Mouse (Mus musculus) retina, postnatal 1 day (tissue): ENCODE measurements around the gene Gm12248.

ENCODE experiments used
- DNase-seq: peaks from one replicate; pipeline ENCODE4 v3.0.0-alpha.2; 2012

Gm12248 gene

DNA sequence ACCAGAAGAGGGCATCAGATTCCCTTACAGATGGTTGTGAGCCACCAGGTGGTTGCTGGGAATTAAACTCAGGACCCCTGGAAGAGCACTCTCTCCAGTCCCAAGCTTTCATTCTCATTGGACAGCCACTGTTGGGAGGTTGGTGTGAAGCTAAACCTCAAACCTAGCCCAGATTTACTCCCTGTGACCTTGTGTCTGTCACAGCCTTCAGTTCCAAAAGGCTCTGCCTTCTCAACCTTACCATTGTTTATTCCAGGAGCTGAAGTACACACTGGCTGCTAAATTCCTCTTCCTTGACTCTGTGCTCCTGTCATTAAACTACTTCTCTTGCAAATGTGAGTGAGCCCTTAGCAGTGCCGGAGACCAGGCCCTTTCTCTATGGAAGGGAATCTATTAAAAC lies 64.0 kb downstream of the Gm12248 start:
- no peak for DNase-seq

DNA sequence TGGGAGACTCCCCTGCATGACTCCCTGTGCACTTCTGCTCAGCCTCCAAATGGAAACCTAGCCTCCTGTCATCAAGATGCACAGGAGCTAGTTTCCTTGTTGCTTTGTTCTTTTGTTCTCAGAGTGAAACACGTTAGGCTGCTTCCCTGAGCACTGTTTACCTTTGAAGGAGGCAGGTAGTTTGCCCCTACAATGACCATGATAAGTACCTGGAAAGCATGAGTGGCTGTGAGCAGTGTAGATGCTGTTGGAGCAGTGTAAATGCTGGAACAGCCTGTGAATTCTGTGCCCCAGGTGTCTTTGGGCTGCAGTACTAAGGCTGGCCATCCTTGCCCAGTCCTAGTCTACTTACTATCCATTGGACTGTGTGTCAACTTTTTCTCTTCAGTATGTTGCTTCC lies 66.1 kb downstream of the Gm12248 start:
- DNase-seq: no peak

DNA sequence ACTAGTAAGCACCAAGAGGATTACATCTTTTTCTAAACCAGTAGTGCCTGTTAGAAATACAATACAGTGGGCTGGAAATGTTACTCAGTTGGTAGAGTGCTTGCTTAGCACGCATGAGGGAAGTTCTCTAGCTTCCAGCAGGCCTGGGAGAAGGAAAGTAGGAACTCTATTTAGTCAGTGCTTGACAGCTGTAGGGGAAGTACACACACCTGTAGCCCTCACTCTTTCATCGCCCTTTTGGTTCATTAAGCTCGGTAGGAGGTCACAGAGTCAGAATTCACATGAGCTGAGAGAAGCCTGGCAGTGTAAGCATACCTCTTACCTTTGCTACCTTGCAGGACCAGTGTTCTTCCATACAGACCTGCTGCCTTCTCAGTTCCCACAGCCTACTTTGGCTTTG lies 66.6 kb downstream of the Gm12248 start:
- no peak for DNase-seq

DNA sequence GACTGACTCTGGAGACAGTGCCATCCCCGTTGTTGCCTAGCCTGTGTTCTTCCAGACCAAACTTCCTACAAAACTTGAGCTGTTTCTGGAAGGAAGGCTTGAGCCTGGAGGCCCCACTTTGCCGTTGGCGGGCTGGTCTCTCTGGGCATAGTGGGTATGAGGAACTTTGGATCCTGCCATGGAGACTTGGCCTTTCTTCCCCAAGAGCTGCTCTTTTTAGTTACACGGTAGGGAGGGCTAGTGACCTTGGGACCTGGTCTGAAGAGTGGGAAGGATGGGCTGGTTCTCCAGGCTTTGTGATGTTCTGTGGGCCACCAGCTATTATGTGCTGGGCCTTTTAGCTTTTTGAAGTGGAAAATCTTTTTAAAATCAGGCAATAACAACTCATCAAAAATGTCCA lies 67.1 kb downstream of the Gm12248 start:
- DNase-seq: no peak

DNA sequence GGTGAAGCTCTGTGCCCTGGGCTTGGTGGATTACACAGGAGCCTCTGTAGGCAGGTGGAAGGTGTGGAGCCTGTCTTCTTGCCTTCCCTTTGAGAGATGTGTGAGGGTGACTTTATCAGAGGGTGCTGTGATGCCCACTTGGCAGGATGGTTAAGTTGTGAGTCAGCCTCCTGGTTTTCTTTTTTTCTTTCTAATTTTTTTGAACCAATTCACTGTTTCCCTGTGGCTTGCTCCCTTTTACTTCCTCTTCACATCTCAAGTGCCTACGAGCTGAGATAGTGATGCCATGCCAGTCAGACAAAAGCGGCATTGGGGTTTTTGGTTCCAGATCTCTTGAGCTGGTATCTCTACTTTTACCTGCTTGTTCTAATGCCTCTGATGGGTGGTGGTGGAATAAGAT lies 68.3 kb downstream of the Gm12248 start:
- DNase-seq: no peak

DNA sequence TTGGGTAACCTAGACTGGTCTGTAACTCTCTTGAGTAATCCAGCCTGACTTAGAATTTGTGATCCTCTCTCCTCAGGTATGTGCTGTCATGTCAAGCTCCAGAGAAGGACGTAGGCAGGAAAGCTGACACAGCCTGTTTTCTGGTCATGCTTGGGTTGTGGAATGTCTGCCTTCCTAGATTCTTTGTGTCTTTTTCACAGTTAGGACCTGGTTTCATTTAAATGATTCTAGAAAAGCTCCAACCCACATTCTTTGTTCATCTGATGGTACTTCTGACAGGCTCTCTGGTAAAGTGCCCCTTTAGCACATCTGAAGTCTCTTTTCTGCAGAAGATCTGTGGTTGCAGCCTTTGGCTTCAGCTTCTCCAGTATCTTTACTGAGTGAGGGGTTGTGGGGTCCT lies 68.7 kb downstream of the Gm12248 start:
- no peak for DNase-seq

DNA sequence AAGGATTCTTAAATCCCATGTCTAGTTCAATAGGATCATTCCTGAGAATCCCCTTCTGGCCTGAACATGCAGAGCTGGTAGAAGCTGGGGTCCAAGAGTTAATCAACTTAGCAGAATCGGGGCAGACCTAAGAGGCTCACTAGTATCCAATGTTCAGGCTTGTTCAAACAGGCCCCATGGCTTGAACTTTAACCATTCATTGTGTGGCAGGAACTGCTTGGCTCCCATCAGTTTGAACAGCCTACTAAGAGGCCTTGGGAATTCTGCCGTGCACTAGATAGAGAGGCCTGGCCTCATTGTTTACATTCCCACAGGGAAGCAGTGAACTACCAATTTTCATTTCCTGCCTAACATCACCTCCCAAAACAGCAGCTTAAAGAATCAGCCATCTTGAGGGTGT lies 71.3 kb downstream of the Gm12248 start:
- peak; percentile 12 for DNase-seq

DNA sequence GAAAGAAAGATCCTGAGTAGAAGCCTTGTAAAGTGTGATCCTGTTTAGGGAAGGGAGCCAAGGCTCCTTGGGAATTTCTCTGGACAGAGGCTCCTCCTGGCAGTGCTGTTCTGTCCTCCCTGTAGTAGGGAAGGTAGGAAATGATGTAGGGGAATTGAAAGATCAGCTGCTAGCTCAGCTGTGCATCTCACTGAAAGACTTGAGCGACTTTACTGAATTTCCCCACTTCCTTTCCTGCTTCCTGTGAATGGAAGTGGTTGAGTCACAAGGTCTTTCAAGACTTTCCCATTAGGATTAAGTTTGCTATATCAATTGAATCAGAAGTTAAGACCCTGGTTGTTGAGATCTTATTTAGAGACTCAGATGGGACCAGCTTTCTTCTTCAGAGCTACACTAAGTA lies 71.8 kb downstream of the Gm12248 start:
- no peak for DNase-seq

DNA sequence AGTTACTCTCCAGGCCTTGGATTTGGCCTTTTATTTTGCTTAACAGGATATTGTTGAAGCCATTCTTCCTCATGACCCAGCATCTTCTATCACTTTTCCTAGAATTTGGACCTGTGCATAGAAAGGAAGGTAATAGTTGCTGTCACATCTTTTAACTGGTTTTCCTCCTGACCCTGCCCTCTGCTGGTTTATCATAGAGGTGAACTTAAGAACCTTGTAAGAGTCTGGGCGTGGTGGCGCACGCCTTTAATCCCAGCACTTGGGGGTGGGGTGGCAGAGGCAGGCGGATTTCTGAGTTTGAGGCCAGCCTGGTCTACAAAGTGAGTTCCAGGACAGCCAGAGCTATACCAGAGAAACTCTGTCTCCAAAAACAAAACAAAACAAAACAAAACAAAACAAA lies 74.2 kb downstream of the Gm12248 start:
- no peak for DNase-seq

DNA sequence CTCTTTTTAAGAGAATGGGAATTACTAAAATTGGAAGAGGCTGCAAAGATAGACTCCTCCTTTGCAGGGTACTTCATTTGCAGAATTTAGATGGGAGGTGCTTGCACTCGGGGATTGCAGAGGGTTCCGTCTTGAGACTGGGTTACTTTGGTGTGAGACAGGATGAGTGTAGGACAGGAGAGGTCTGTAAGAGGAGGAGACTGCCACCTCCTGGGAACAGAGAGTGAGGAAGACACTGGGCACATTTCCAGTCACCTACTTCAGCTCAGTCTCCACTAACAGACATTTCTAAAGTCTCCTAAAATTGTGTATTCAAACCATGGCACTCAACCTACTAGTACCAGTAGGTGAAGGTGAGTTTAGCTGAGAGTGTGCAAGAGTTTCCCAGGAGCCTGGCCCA lies 74.6 kb downstream of the Gm12248 start:
- DNase-seq: no peak

DNA sequence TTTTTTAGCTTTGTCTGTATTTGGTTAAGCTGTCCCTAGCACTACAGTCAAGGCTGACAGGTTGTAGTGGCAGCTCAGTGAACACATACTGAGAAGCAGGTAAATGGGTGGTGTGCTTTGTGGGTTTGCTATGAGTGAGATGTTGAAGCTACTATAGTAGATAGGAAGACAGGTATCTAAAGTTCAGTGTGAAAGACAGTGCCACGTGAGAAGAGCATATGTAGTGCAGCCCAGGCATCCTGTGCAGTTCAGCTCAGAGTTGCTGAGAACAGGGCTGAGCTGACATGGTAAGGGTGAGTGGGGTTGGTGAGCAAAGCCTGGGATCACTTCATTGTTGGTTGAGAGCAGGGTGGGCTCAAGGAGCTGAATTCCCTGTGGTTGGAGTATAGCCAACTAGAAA lies 75.5 kb downstream of the Gm12248 start:
- DNase-seq: no peak

DNA sequence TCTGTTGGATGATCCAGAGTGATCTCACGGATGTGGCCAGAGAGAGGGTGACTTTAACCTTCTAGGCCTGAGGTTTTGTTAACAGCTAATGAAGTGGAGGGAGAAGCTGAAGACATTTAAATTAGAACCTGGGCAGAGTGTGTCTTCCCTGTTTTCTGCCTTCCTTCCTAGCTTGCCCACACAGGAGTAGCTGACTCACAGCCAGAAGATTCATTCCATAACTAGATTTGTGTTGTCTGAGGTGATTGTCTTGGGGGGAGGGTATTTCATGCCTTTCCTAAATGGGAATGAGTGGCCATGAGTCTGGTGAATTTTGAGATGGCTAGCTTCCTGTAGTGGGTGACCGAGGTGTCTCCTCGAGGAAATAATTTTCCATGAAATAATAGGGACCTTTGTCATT lies 76.6 kb downstream of the Gm12248 start:
- no peak for DNase-seq

DNA sequence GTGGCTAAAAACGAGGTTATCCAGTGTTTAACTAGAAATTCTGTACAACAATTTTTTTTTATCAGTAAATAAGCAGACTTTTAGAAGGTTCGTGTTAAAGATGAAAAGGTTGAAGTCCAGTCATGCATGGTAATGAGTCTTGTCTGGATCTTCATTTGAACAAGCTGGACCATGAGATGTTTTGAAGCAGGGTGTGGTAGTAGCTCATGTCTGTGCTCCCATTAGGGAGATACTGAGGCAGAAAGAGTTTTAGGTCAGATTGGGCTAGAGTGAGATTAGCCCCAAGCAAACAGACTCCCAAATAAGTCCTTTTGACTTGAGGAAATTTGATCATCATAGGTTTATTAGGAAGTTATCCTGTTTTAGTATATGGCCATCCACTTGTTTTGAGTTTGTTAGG lies 77.6 kb downstream of the Gm12248 start:
- no peak for DNase-seq

DNA sequence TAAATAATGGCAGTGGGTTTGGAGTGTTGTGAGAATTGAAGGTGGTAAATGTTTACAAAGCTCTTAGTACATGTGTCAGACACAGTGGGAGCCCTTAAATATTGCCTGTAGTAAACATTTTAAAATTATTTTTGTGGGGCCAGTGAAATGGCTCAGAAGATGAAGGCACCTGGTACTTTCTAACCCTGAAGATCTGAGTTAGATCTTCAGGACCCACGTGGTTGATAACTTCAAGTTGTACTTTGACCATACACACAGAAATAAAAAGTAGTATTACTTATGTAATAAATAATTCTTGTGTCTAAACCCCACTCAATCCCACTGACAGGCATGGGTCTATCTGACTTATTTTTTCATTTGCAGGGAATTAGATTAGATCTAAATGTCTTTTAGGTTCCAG lies 78.3 kb downstream of the Gm12248 start:
- DNase-seq: no peak
